Mouse (Mus musculus) cortical plate, adult 2 months (tissue): ENCODE measurements around the gene Ugt1a8. TPM values are rescaled to one million over a fixed set of nuclear protein-coding genes. Genes with fewer than 3 reads are reported as not detected.

Experiments
- H3K27ac ChIP-seq: fragments of 200-500 bp; 2 replicates; pipeline ENCODE4 v1.5.1; 2012; ENCODE audit warnings: low read length, control low read depth, inconsistent platforms; ENCODE audit not compliant: insufficient read depth
- H3K4me1 ChIP-seq: fragments of 200-500 bp; 2 replicates; pipeline ENCODE4 v1.6.1; 2011; ENCODE audit warnings: low read length; ENCODE audit not compliant: control insufficient read depth, insufficient read depth
- H3K4me3 ChIP-seq: fragments of 200-500 bp; 2 replicates; pipeline ENCODE4 v1.5.1; 2011; ENCODE audit warnings: mild to moderate bottlenecking, low read length, control low read depth; ENCODE audit not compliant: insufficient read depth
- CTCF ChIP-seq: fragments of 200-500 bp; IDR thresholded peaks from 2 replicates; pipeline ENCODE4 v1.5.1; 2011; ENCODE audit warnings: mild to moderate bottlenecking, control low read depth, low read length; ENCODE audit not compliant: insufficient read depth; ENCODE audit errors: extremely low read depth
- POLR2A ChIP-seq: fragments of 200-500 bp; IDR thresholded peaks from 2 replicates; pipeline ENCODE4 v1.6.1; 2011; ENCODE audit warnings: mild to moderate bottlenecking, low read length, control low read depth; ENCODE audit not compliant: insufficient read depth; ENCODE audit errors: extremely low read depth
- polyA plus RNA-seq: library from polyadenylated mRNA; depleted of rRNA; stranded (reverse); fragments of >200 nt; gene quantifications from 2 replicates; pipeline ENCODE4 v1.2.3, GENCODE M21; 2012

Gene Ugt1a8
- polyA plus RNA-seq, 1 experiment = not detected

GRCm38 (mm10) chr1:88197443-88197842, 109.8 kb downstream of the Ugt1a8 start:
- TF ChIP-seq POLR2A (no peak), CTCF (no peak)
- Histone ChIP-seq H3K4me3 (no peak overlapping the region), H3K27ac (no peak overlapping the region), H3K4me1 (no peaks in the 10 kb centered on the region)

- TF ChIP-seq CTCF (no peak), POLR2A (no peak)
- H3K4me3 ChIP-seq = no peak overlapping the region
- no peak overlapping the region for H3K27ac ChIP-seq
- no peaks in the 10 kb centered on the region for H3K4me1 ChIP-seq
Observed at GRCm38 (mm10) chr1:88199996-88200395, 112.4 kb downstream of the Ugt1a8 start.

GRCm38 (mm10) chr1:88200456-88200855, 112.8 kb downstream of the Ugt1a8 start, which contains the start of gene Ugt1a2:
Ugt1a2 (plus strand) TSS chr1:88200601.
- Histone ChIP-seq H3K27ac (no peak within 1 kb of the TSS), H3K4me1 (no peaks in the 10 kb centered on the region), H3K4me3 (no peak within 1 kb of the TSS)
- TF ChIP-seq POLR2A (no peak), CTCF (no peak)

DNA sequence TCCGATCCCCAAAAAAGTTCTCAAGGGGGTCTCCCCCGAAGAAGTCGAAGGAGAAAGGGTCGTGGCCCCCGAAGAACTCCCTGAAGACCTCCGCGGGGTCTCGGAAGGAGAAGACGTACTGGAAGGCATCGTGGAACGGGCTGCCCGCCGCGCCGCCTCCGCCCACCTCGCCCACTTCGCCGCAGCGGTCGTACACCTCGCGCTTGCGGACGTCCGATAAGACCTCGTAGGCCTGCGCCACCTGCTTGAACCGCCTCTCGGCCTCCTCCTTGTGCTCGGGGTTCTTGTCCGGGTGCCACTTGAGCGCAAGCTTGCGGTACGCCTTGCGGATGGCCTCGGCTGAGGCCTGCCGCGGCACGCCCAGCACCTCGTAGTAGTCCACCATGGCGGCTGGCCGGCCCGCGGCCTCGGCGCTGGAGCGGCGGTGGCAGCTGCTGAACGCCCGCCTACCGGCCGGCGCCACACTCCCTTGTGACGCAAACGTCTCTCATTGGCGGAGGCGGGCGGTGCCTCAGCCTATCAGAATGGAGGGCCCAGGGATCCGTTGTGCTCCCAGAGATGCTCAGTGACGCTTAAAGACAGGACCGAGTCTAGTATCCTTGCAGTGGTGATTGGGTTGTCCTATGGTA, 117.8 kb downstream of the Ugt1a8 start, which contains the start of gene Dnajb3:
Gene Dnajb3, minus strand, starts transcription at position 489 of the 629 bp plus-strand sequence.
- peak within 1 kb of the TSS; percentile 59 for H3K4me3 ChIP-seq
- H3K27ac ChIP-seq = no peak within 1 kb of the TSS
- no peaks in the 10 kb centered on the region for H3K4me1 ChIP-seq
- no peak for TF ChIP-seq POLR2A
- no peak for TF ChIP-seq CTCF

- Histone ChIP-seq H3K4me1 (no peaks in the 10 kb centered on the region), H3K27ac (no peak overlapping the region), H3K4me3 (no peak overlapping the region)
- TF ChIP-seq CTCF = no peak
- TF ChIP-seq POLR2A = no peak
Observed at GRCm38 (mm10) chr1:88206843-88207479, 119.3 kb downstream of the Ugt1a8 start.

- H3K4me1 ChIP-seq = no peaks in the 10 kb centered on the region
- H3K27ac ChIP-seq = no peak within 1 kb of the TSS
- no peak for TF ChIP-seq CTCF
- TF ChIP-seq POLR2A = no peak
- H3K4me3 ChIP-seq = no peak within 1 kb of the TSS
Observed at GRCm38 (mm10) chr1:88211812-88212211, 124.2 kb downstream of the Ugt1a8 start, which contains the start of gene Ugt1a1. Ugt1a1 (plus strand) TSS chr1:88211959.

- Histone ChIP-seq H3K27ac (no peak overlapping the region), H3K4me3 (no peak overlapping the region), H3K4me1 (no peaks in the 10 kb centered on the region)
- no peak for TF ChIP-seq POLR2A
Observed at GRCm38 (mm10) chr1:88212341-88213045, 124.9 kb downstream of the Ugt1a8 start.

GRCm38 (mm10) chr1:88213061-88213460, 125.4 kb downstream of the Ugt1a8 start:
- Histone ChIP-seq H3K4me3 (no peak overlapping the region), H3K27ac (no peak overlapping the region), H3K4me1 (no peaks in the 10 kb centered on the region)
- no peak for TF ChIP-seq CTCF

GRCm38 (mm10) chr1:88213766-88214461, 126.3 kb downstream of the Ugt1a8 start:
- no peak for TF ChIP-seq CTCF
- TF ChIP-seq POLR2A = no peak
- Histone ChIP-seq H3K4me3 (no peak overlapping the region), H3K4me1 (no peaks in the 10 kb centered on the region), H3K27ac (no peak overlapping the region)

- Histone ChIP-seq H3K4me3 (no peak overlapping the region), H3K27ac (no peak overlapping the region), H3K4me1 (no peaks in the 10 kb centered on the region)
- no peak for TF ChIP-seq POLR2A
- TF ChIP-seq CTCF = no peak
Observed at GRCm38 (mm10) chr1:88214462-88214952, 126.9 kb downstream of the Ugt1a8 start.
